Mouse (Mus musculus) urinary bladder, postnatal 4 days (tissue): ENCODE data around the gene Camta1.

ENCODE experiments used
- DNase-seq, 2 experiments: peaks; one replicate each; pipeline ENCODE4 v3.0.0; 2021 to 2022; ENCODE audit warnings: low spot score in 2 of 2

Gene Camta1

GRCm38 (mm10) chr4:151326971-151327686, 534.5 kb downstream of the Camta1 start:
- DNase-seq, result no peak

GRCm38 (mm10) chr4:151316428-151316827, 545.2 kb downstream of the Camta1 start:
- no peak for DNase-seq

- no peak for DNase-seq
Measured at GRCm38 (mm10) chr4:151315726-151316125, 546.0 kb downstream of the Camta1 start.

GRCm38 (mm10) chr4:151310773-151311172, 550.9 kb downstream of the Camta1 start:
- DNase-seq, result no peak

GRCm38 (mm10) chr4:151310056-151310685, 551.5 kb downstream of the Camta1 start:
- no peak for DNase-seq

- DNase-seq, result no peak
Measured at GRCm38 (mm10) chr4:151306890-151307289, 554.8 kb downstream of the Camta1 start.

GRCm38 (mm10) chr4:151306311-151306765, 555.3 kb downstream of the Camta1 start:
- no peak for DNase-seq

GRCm38 (mm10) chr4:151305761-151306160, 555.9 kb downstream of the Camta1 start:
- DNase-seq, result no peak

- no peak for DNase-seq
Measured at GRCm38 (mm10) chr4:151303931-151304330, 557.7 kb downstream of the Camta1 start.

- DNase-seq, result no peak
Measured at GRCm38 (mm10) chr4:151303436-151303835, 558.2 kb downstream of the Camta1 start.

GRCm38 (mm10) chr4:151302195-151303126, 559.2 kb downstream of the Camta1 start:
- peak in 1 of 2 experiments; percentile 27 for DNase-seq

GRCm38 (mm10) chr4:151301337-151301736, 560.3 kb downstream of the Camta1 start:
- DNase-seq, result no peak

- no peak for DNase-seq
Measured at GRCm38 (mm10) chr4:151300706-151301105, 561.0 kb downstream of the Camta1 start.

- no peak for DNase-seq
Measured at GRCm38 (mm10) chr4:151295515-151296203, 566.0 kb downstream of the Camta1 start.

- no peak for DNase-seq
Measured at GRCm38 (mm10) chr4:151288893-151289585, 572.6 kb downstream of the Camta1 start.

- DNase-seq, result no peak
Measured at GRCm38 (mm10) chr4:151285905-151286445, 575.7 kb downstream of the Camta1 start.

- DNase-seq, result no peak
Measured at GRCm38 (mm10) chr4:151285432-151285831, 576.2 kb downstream of the Camta1 start.

- no peak for DNase-seq
Measured at GRCm38 (mm10) chr4:151283092-151283741, 578.5 kb downstream of the Camta1 start.

- DNase-seq, result no peak
Measured at GRCm38 (mm10) chr4:151282103-151282502, 579.6 kb downstream of the Camta1 start.

GRCm38 (mm10) chr4:151275292-151275691, 586.4 kb downstream of the Camta1 start:
- no peak for DNase-seq
